Mouse (Mus musculus) CH12.LX (cell line): ENCODE measurements at regions not wholly inside any gene's neighbourhood (a gene's known extent, or its start where the extent isn't known, plus 50 kb on each side); places are given as distances from the start of the nearest gene placed in this dataset.

Experiments used
- CTCF ChIP-seq, 2 experiments: IDR thresholded peaks in 1 of 2; conservative IDR thresholded peaks in 1 of 2; 2 replicates each; pipeline ENCODE4 v1.5.1; 2011 to 2012; ENCODE audit warnings: low read depth in 2 of 2, low read length in 2 of 2, improper control_type of control experiment in 1 of 2, inconsistent platforms in 1 of 2, mild to moderate bottlenecking in 1 of 2, moderate library complexity in 1 of 2
- GABPA ChIP-seq: IDR thresholded peaks from 2 replicates; pipeline ENCODE4 v1.6.1; 2012; ENCODE audit warnings: low read depth, low read length, improper control_type of control experiment, inconsistent platforms; ENCODE audit not compliant: insufficient replicate concordance
- HCFC1 ChIP-seq: IDR thresholded peaks from 2 replicates; pipeline ENCODE4 v1.6.1; 2012; ENCODE audit warnings: low read depth, mild to moderate bottlenecking, inconsistent platforms, low read length, improper control_type of control experiment
- MEF2A ChIP-seq: IDR thresholded peaks from 2 replicates; pipeline ENCODE4 v1.6.1; 2014; ENCODE audit warnings: low read depth, mild to moderate bottlenecking, inconsistent platforms, low read length, improper control_type of control experiment, borderline replicate concordance
- MXI1 ChIP-seq: IDR thresholded peaks from 2 replicates; pipeline ENCODE4 v1.6.1; 2011; ENCODE audit warnings: mild to moderate bottlenecking, low read depth, low read length, improper control_type of control experiment
- NELFE ChIP-seq: IDR thresholded peaks from 2 replicates; pipeline ENCODE4 v1.6.1; 2011; ENCODE audit warnings: low read depth, low read length, improper control_type of control experiment
- POLR2A ChIP-seq: IDR thresholded peaks from 2 replicates; pipeline ENCODE4 v1.6.1; 2011; ENCODE audit warnings: low read depth, mild to moderate bottlenecking, improper control_type of control experiment, low read length
- POLR2AphosphoS2 ChIP-seq: IDR thresholded peaks from 2 replicates; pipeline ENCODE4 v1.6.1; 2011; ENCODE audit warnings: low read depth, low read length, improper control_type of control experiment
- RCOR1 ChIP-seq: conservative IDR thresholded peaks from 2 replicates; pipeline ENCODE4 v1.6.1; 2012; ENCODE audit warnings: low read depth, mild to moderate bottlenecking, inconsistent platforms, low read length, improper control_type of control experiment
- TBP ChIP-seq: conservative IDR thresholded peaks from 2 replicates; pipeline ENCODE4 v1.6.1; 2011; ENCODE audit warnings: low read depth, low read length, improper control_type of control experiment
- USF1 ChIP-seq: IDR thresholded peaks from 2 replicates; pipeline ENCODE4 v1.6.1; 2014; ENCODE audit warnings: low read depth, mild to moderate bottlenecking, inconsistent platforms, low read length, improper control_type of control experiment
- ZNF384 ChIP-seq: IDR thresholded peaks from 2 replicates; pipeline ENCODE4 v1.6.1; 2012; ENCODE audit warnings: low read depth, low read length, improper control_type of control experiment, inconsistent platforms

GRCm38 (mm10) chr6:67104205-67104604, 66.9 kb upstream of the Gadd45a start:
- no peak for TF ChIP-seq MEF2A
- TF ChIP-seq USF1, result no peak
- no peak for TF ChIP-seq HCFC1
- TF ChIP-seq GABPA, result no peak
- TF ChIP-seq POLR2AphosphoS2, result no peak
- TF ChIP-seq CTCF (conservative IDR thresholded peaks at IDR 0.05 in 1 of 2, IDR thresholded peaks at IDR 0.05 in 1 of 2; ENCODE audit: low read depth in 2 of 2, low read length in 2 of 2), result no peak
- TF ChIP-seq POLR2A, result no peak
- no peak for TF ChIP-seq RCOR1
- TF ChIP-seq MXI1, result no peak
- no peak for TF ChIP-seq ZNF384
- no peak for TF ChIP-seq NELFE
- TF ChIP-seq TBP, result no peak
